Mouse (Mus musculus) liver, embryonic 16.5 days (tissue): ENCODE results near the gene Hspbp1. TPM values are rescaled to one million over a fixed set of nuclear protein-coding genes. Genes with fewer than 3 reads are reported as not detected.

Experiments used
- ATAC-seq: fragments of 200-750 bp; cut with Nextera tagmentation; 2 replicates; pipeline ENCODE4 v1.8.0; 2017; ENCODE audit warnings: low read depth, mild to moderate bottlenecking, moderate number of reproducible peaks, moderate library complexity
- H3K27ac ChIP-seq: fragments of 300-500 bp; sonication (generic); 2 replicates; pipeline ENCODE4 v1.5.1; 2014; ENCODE audit warnings: mild to moderate bottlenecking, low read length
- H3K27me3 ChIP-seq: fragments of 300-500 bp; sonication (generic); 2 replicates; pipeline ENCODE4 v1.6.1; 2014; ENCODE audit warnings: low read depth, low read length, mixed read lengths; ENCODE audit not compliant: control insufficient read depth, insufficient read depth
- H3K36me3 ChIP-seq: fragments of 300-500 bp; sonication (generic); 2 replicates; pipeline ENCODE4 v1.6.1; 2014; ENCODE audit warnings: mild to moderate bottlenecking; ENCODE audit not compliant: control insufficient read depth, insufficient read depth
- H3K4me1 ChIP-seq: fragments of 300-500 bp; sonication (generic); 2 replicates; pipeline ENCODE4 v1.6.1; 2014; ENCODE audit warnings: low read depth, low read length, mixed read lengths; ENCODE audit not compliant: control insufficient read depth
- H3K4me2 ChIP-seq: fragments of 300-500 bp; sonication (generic); 2 replicates; pipeline ENCODE4 v1.6.1; 2014; ENCODE audit warnings: low read depth, low read length, mixed read lengths
- H3K4me3 ChIP-seq: fragments of 300-500 bp; sonication (generic); 2 replicates; pipeline ENCODE4 v1.5.1; 2014; ENCODE audit warnings: low read depth, mild to moderate bottlenecking, low read length
- H3K9ac ChIP-seq: fragments of 300-500 bp; sonication (generic); 2 replicates; pipeline ENCODE4 v1.6.1; 2014; ENCODE audit warnings: low read depth, low read length
- H3K9me3 ChIP-seq: fragments of 300-500 bp; sonication (generic); replicated peaks from 2 replicates; pipeline ENCODE4 v1.6.1; 2016; ENCODE audit warnings: low read length; ENCODE audit not compliant: control insufficient read depth
- WGBS: fragments of 180-500 bp; shearing (Covaris S2); extraction: QIAGEN DNeasy Blood & Tissue Kit; methylation state at CpG from one replicate; pipeline ENCODE4 v1.1.7; 2014; ENCODE audit not compliant: insufficient replicate concordance; 5-methylcytosine and 5-hydroxymethylcytosine counted together
- polyA plus RNA-seq: library from polyadenylated mRNA; unstranded; fragments of >200 nt; fragmentation: Nextera tagmentation; extraction: Ambion mirVana; gene quantifications from 2 replicates; pipeline ENCODE4 v1.2.1, GENCODE M21; 2015

Gene Hspbp1
- polyA plus RNA-seq, 1 experiment from 2014 or later: 49.1 TPM

DNA sequence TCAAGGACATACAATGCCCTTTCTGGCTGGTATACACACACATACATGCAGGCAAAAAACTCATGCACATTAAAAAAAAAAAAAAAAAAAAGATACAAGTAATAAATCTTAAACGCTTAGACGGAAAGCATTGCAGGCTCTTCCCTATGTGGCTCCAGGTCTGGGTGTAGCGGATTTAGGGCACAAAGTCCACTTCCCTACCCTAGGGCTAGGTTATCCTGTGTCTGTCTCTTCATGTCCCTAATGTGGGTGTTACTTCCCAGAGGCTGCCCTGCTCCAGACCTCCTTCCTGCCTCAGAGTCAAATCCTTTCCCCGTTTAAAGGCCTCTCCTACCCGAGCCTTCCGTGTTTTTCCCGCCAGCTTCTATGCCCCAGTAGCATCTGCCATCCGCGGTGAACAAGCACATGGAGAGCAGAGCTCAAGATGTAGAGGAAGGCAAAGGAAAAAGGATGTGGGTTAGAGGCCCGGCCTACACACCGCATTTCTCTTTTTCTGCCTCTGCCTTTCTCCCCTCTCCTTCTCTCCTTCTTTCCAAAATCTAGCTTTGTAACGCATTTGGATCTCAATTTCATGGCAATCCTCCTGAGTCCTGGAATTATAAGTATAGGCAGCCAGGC lies 10.6 kb downstream of the Hspbp1 start:
- no peak overlapping the region for H3K27ac ChIP-seq
- H3K4me2 ChIP-seq: no peak overlapping the region
- no peak overlapping the region for H3K4me3 ChIP-seq
- 70% methylated on average over 12 of the region's 12 CpGs for WGBS
- H3K4me1 ChIP-seq: peaks cover 34% of the 10 kb centered on the region
- no peak overlapping the region for H3K9ac ChIP-seq
- no peaks in the 10 kb centered on the region for H3K9me3 ChIP-seq
- H3K36me3 ChIP-seq: no peaks in the 10 kb centered on the region
- H3K27me3 ChIP-seq: no peaks in the 10 kb centered on the region
- no peak for ATAC-seq

DNA sequence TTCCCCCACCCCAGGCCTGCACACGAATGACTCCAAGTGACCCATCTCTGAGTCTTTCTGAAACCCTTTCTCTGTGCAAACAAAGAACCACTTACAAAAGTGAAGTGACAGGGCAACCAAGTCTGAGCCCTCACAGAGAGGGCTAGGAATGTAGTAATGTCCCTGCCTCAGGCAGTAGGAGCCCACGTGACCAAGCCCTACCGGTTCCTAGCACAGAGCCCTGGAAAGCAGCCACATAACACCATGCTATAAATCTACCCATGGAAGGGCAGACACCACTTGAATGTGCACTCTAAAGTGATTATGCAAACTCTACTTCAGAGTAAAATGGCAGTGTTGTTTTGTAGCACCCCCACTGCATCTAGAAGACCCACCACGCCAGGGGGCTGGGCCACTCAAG lies 12.9 kb downstream of the Hspbp1 start:
- no peak for ATAC-seq
- WGBS: 74% methylated on average over 4 of the region's 4 CpGs
- Histone ChIP-seq H3K4me1 (peaks cover 34% of the 10 kb centered on the region), H3K4me2 (no peak overlapping the region), H3K4me3 (no peak overlapping the region), H3K27ac (peak overlapping the region; percentile 88), H3K9me3 (no peaks in the 10 kb centered on the region), H3K27me3 (no peaks in the 10 kb centered on the region), H3K36me3 (peaks cover 5% of the 10 kb centered on the region), H3K9ac (0 out of 2 replicates have a peak overlapping the region, but pooled peaks have one; percentile 16)

DNA sequence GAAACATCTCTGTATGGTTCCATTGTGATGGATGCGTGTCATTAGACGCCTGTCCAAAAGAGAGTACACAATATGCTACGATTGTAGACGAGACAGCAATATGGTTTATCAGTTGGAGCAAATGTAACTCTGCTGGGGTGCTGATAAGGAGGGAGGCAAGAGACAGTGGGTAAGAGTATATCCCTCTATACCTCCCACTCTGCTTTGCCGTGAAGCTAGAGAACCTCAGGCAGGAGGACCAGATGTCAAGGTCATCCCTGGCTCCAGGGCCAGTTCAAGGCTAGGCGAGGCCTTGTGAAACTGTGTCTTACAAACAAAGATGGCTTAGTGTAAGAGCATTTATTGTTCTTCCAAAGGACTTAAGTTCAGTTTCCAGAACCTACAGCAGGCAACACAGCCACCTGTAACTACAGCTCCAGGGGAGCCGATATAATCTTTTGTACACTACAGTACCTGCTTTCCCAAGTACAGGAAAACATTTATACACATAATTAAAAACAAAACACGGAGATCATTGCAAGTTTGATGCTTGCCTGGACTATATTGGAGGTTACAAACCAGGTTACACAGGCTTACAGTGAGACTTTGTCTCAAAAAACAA lies 14.1 kb downstream of the Hspbp1 start:
- Histone ChIP-seq H3K36me3 (peaks cover 8% of the 10 kb centered on the region), H3K4me1 (peaks cover 32% of the 10 kb centered on the region), H3K9me3 (no peaks in the 10 kb centered on the region), H3K4me2 (peak overlapping the region; percentile 51), H3K9ac (peak overlapping the region; percentile 46), H3K4me3 (no peak overlapping the region), H3K27me3 (no peaks in the 10 kb centered on the region), H3K27ac (peak overlapping the region; percentile 88)
- ATAC-seq: peak; percentile 98
- 32% methylated on average over 8 of the region's 8 CpGs for WGBS

DNA sequence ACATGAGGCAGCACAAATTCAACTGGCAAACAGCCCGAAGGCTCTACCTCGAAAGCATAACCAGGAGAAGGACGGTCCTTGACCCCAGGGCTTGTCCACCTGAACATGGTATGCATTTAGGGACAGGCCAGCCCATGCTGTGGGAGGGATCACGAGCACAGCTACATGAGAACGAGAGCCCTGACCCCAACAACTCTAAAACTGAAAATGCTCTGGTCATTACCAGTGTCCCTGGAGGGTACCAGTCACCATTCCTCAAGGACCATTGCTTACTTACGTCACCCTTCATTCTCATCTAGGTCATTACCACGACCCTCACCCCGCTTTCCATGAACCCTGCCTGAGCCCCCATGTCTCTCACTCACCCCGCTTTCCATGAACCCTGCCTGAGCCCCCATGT lies 15.7 kb downstream of the Hspbp1 start:
- 89% methylated on average over 9 of the region's 9 CpGs for WGBS
- no peak overlapping the region for H3K4me3 ChIP-seq

DNA sequence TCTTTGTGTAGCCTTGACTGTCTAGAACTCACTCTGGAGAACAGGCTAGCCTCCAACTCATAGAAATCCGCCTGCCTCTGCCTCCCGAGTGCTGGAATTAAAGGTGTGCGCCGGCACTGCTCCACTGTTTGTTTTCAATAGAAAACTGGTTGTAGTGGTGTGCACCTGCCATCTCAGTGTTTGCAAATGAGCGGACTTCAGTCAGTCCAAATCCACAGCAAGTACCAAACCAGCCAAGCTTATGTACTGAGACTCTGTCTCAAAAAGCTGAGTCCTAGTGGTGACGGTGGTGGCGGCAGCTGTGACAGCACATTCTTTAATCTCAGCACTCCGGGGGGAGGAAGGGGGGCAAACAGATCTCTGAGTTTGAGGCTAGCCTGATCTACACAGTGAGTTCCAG lies 16.4 kb downstream of the Hspbp1 start:
- WGBS: 86% methylated on average over 8 of the region's 8 CpGs
- H3K9me3 ChIP-seq: no peaks in the 10 kb centered on the region
- H3K27ac ChIP-seq: no peak overlapping the region
- no peak overlapping the region for H3K9ac ChIP-seq
- no peak overlapping the region for H3K4me3 ChIP-seq
- H3K4me2 ChIP-seq: no peak overlapping the region
- H3K36me3 ChIP-seq: peaks cover 8% of the 10 kb centered on the region
- peaks cover 30% of the 10 kb centered on the region for H3K4me1 ChIP-seq
- no peak for ATAC-seq
- no peaks in the 10 kb centered on the region for H3K27me3 ChIP-seq

More for the DNA sequence above, 15.7 kb downstream of the Hspbp1 start:
- no peak overlapping the region for H3K4me2 ChIP-seq
- H3K4me1 ChIP-seq: peaks cover 28% of the 10 kb centered on the region
- H3K9me3 ChIP-seq: no peaks in the 10 kb centered on the region
- no peak overlapping the region for H3K27ac ChIP-seq
- H3K9ac ChIP-seq: no peak overlapping the region
- no peaks in the 10 kb centered on the region for H3K27me3 ChIP-seq
- ATAC-seq: no peak
- H3K36me3 ChIP-seq: peaks cover 8% of the 10 kb centered on the region

DNA sequence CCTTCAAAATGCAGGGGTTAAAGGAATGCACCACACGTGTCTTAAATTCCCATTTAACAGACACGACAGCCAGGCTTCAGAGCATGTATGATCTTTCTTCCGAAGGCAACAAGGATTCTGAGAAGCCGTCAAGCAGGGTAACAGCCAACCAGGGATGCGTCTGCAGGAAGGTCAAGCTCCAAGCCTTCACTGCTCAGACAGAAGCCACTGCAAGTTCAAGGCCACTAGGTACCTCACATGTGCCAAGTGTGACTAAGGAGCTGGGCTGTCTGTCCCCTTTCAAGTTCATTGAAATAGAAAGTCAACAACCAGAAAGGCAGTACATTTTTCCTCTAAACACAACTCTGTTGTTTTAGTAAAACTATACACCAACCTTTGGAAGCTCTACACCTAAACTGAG lies 18.0 kb downstream of the Hspbp1 start:
- H3K36me3 ChIP-seq: peaks cover 8% of the 10 kb centered on the region
- peaks cover 28% of the 10 kb centered on the region for H3K4me1 ChIP-seq
- H3K9me3 ChIP-seq: no peaks in the 10 kb centered on the region
- H3K4me2 ChIP-seq: no peak overlapping the region
- ATAC-seq: no peak
- 88% methylated on average over 5 of the region's 5 CpGs for WGBS
- no peak overlapping the region for H3K27ac ChIP-seq
- no peak overlapping the region for H3K9ac ChIP-seq
- H3K4me3 ChIP-seq: no peak overlapping the region
- H3K27me3 ChIP-seq: no peaks in the 10 kb centered on the region

DNA sequence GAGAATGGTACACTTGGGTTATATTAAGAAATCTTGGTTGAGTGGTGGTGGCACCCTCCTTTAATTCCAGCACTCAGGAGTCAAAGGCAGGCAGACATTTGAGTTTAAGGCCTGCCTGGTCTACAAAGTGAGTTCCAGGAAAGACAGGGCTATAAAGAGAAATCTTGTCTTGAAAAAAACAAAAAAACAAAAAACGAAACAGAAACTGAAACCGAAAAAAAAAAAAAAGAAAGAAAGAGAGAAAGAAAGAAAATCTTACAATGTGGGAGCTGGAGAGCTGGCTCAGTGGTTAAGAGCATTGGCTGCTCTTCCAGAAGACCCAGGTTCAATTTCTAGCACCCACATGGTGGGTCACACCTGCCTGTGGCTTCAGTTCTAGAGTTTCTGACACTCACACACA lies 21.1 kb downstream of the Hspbp1 start:
- WGBS: 68% methylated on average over 2 of the region's 2 CpGs
- Histone ChIP-seq H3K9me3 (no peaks in the 10 kb centered on the region), H3K27me3 (no peaks in the 10 kb centered on the region), H3K9ac (no peak overlapping the region), H3K4me1 (peaks cover 15% of the 10 kb centered on the region), H3K4me2 (no peak overlapping the region), H3K4me3 (no peak overlapping the region), H3K36me3 (peaks cover 8% of the 10 kb centered on the region), H3K27ac (no peak overlapping the region)
- no peak for ATAC-seq

DNA sequence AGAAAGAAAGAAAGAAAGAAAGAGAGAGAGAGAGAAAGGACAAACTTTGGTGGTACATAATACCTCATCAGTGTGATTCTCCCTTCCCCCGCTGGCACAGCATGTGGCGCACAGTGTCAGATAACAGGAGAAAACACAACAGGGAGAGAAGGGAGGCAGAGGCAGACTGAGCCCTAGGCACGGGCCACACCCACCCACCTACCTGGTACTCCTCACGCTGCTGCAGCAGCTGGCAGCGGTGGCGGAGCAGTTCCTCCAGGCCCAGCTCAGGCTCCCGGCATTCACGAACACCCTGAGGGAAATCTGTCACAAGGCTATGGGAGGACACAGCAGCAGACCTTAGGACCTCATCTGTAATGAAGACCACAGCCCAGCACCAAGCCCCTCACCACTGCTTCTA lies 21.7 kb downstream of the Hspbp1 start:
- Histone ChIP-seq H3K27ac (no peak overlapping the region), H3K9ac (0 out of 2 replicates have a peak overlapping the region, but pooled peaks have one; percentile 1), H3K9me3 (no peaks in the 10 kb centered on the region), H3K4me1 (peaks cover 15% of the 10 kb centered on the region), H3K27me3 (no peaks in the 10 kb centered on the region), H3K4me2 (no peak overlapping the region), H3K36me3 (peaks cover 6% of the 10 kb centered on the region), H3K4me3 (no peak overlapping the region)
- ATAC-seq: no peak
- WGBS: 58% methylated on average over 8 of the region's 8 CpGs

DNA sequence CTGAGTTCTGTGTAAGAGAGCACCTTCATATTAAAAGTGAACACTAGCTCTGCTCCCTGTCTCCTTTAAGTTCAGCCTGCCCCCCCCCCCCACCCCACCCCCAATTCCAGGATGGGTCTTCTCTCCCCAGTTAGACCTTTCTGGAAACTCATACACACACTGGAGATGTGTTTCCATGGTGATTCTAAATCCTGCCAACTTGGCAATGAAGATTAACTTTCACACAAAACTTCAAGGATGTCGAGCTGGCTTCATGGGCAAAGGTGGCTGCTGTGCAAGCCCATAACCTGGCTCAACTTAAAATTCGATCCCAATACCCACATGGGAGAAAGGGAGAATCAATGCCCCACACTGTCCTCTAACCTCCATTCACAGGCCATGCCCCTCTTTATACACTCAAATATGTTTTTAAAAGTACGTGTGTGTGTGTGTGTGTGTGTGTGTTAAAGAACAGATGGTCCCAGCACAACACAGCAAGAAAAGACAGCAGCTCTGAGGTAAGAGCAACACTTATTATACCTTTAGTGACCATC lies 24.9 kb downstream of the Hspbp1 start:
- no peaks in the 10 kb centered on the region for H3K9me3 ChIP-seq
- WGBS: 58% methylated on average over 3 of the region's 3 CpGs

More for the DNA sequence above, 24.9 kb downstream of the Hspbp1 start:
- peak overlapping the region; percentile 98 for H3K9ac ChIP-seq
- peak overlapping the region; percentile 98 for H3K4me3 ChIP-seq
- ATAC-seq: no peak
- peaks cover 43% of the 10 kb centered on the region for H3K4me1 ChIP-seq
- H3K27ac ChIP-seq: peak overlapping the region; percentile 76
- H3K36me3 ChIP-seq: no peaks in the 10 kb centered on the region
- peak overlapping the region; percentile 94 for H3K4me2 ChIP-seq
- no peaks in the 10 kb centered on the region for H3K27me3 ChIP-seq
